Mouse (Mus musculus) heart, adult 2 months (tissue): Measurements from ENCODE around the gene Epm2aip1. TPM values are rescaled to one million over a fixed set of nuclear protein-coding genes. Genes with fewer than 3 reads are reported as not detected.

Experiments used
- DNase-seq, 2 experiments: peaks; one replicate each; pipeline ENCODE4 v3.0.0; 2021
- H3K27ac ChIP-seq: fragments of 200-600 bp; 2 replicates; pipeline ENCODE4 v1.8.1; 2022
- H3K27me3 ChIP-seq: fragments of 200-500 bp; 2 replicates; pipeline ENCODE4 v1.6.1; 2012; ENCODE audit warnings: mild to moderate bottlenecking, low read length, inconsistent platforms, mixed read lengths; ENCODE audit not compliant: control insufficient read depth, insufficient read depth
- H3K36me3 ChIP-seq: fragments of 200-500 bp; 2 replicates; pipeline ENCODE4 v1.6.1; 2012; ENCODE audit warnings: low read length, inconsistent platforms; ENCODE audit not compliant: control insufficient read depth, insufficient read depth
- H3K4me1 ChIP-seq: fragments of 200-500 bp; 2 replicates; pipeline ENCODE4 v1.6.1; 2011; ENCODE audit warnings: low read length; ENCODE audit not compliant: control insufficient read depth, insufficient read depth
- H3K4me3 ChIP-seq: fragments of 200-600 bp; 2 replicates; pipeline ENCODE4 v1.8.1; 2022
- H3K79me2 ChIP-seq: fragments of 200-500 bp; replicated peaks from 2 replicates; pipeline ENCODE4 v1.6.1; 2012; ENCODE audit warnings: mild to moderate bottlenecking, inconsistent platforms, low read length, moderate library complexity, mixed read lengths; ENCODE audit not compliant: control insufficient read depth, insufficient read depth
- H3K9ac ChIP-seq: fragments of 200-500 bp; 2 replicates; pipeline ENCODE4 v1.6.1; 2012; ENCODE audit warnings: low read depth, mild to moderate bottlenecking, control low read depth, inconsistent platforms, low read length, mixed read lengths
- CTCF ChIP-seq: fragments of 200-600 bp; IDR thresholded peaks from 2 replicates; pipeline ENCODE4 v1.8.1; 2022; ENCODE audit warnings: antibody characterized with exemption, mild to moderate bottlenecking, moderate library complexity
- EP300 ChIP-seq: fragments of 200-500 bp; IDR thresholded peaks from 2 replicates; pipeline ENCODE4 v1.6.1; 2011; ENCODE audit warnings: low read depth, low read length, control low read depth; ENCODE audit not compliant: insufficient read depth
- POLR2A ChIP-seq: fragments of 200-500 bp; IDR thresholded peaks from 2 replicates; pipeline ENCODE4 v1.6.1; 2011; ENCODE audit warnings: mild to moderate bottlenecking, low read depth, low read length, control low read depth; ENCODE audit not compliant: insufficient read depth
- WGBS: fragments of 180-500 bp; shearing (Covaris S2); methylation state at CpG from one replicate; pipeline ENCODE4 v1.1.7; 2018; 5-methylcytosine and 5-hydroxymethylcytosine counted together
- intact Hi-C: fragments of 180-260 bp; cut with DNase I; formaldehyde crosslinking; loops from one replicate; pipeline ENCODE4 v1.15.1; 2025
- polyA plus RNA-seq: library from polyadenylated mRNA; depleted of rRNA; stranded (reverse); fragments of >200 nt; gene quantifications from 2 replicates; pipeline ENCODE4 v1.2.3, GENCODE M21; 2012
- total RNA-seq, 2 experiments: library from RNA; stranded (reverse); gene quantifications; 2 replicates each; pipeline ENCODE4 v1.2.3; 2021

Gene Epm2aip1
- total and polyA plus RNA-seq, 3 experiments, result 8.9 to 23.8 (median 20.3) TPM

DNA sequence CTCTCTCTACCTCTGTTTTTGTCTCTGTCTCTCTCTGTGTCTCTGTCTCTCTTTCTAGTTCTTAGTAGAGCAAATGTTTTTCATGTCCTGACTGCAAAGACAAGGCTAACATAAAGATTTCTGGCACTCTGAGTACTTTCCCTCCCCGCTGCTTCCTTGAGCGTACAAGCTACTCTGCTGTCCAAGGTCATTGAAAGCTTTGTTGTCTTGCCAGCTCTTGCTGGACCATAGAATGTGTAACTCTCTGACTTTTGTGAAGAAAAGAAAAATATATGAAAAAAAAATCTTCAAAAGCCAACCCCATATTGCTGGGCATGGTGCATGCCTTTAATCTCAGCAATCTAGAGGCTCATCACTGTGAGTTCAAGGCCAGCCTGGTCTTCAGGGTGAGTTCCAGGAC is 26.9 kb downstream of the Epm2aip1 start:
- no peak overlapping the region for H3K4me3 ChIP-seq
- H3K36me3 ChIP-seq, result no peaks in the 10 kb centered on the region
- intact Hi-C loops, result no loop called here
- DNase-seq, result no peak
- no peaks in the 10 kb centered on the region for H3K27me3 ChIP-seq
- no peaks in the 10 kb centered on the region for H3K79me2 ChIP-seq
- 37% methylated on average over 2 of the region's 2 CpGs for WGBS
- TF ChIP-seq POLR2A (no peak), CTCF (no peak), EP300 (no peak)
- no peaks in the 10 kb centered on the region for H3K4me1 ChIP-seq
- H3K9ac ChIP-seq, result no peak overlapping the region
- no peak overlapping the region for H3K27ac ChIP-seq

DNA sequence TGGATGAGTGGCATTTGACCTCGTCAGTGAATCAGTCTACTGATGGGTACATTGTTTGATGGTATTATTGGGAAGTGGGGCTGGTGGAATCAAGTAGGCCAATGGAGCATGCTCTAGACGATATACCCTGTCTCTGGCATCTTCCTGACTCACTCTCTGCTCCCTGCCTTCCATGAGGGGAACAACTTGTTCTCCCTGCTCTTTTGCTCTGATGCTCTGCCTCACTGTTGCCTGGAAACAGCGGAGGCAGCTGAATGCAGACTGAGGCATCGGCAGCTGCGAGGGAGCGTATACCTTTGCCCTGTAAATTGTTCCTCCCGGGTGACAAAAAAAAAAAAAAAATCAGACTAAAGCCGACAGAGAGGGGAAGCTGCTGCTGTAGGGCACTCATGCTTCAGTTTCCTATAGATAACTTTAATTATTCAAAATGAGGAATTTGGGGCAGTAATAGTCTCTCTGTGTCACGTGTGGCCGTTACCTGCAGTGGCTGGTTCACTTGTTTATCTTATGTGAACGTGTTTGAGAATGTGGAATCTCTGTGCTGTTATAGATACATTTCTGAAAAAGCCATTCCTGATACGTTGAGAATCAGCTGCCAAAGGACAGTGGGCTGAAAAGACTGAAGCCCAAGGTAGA is 30.6 kb downstream of the Epm2aip1 start:
- no peak for DNase-seq
- no peaks in the 10 kb centered on the region for H3K4me1 ChIP-seq
- H3K36me3 ChIP-seq, result no peaks in the 10 kb centered on the region
- H3K27me3 ChIP-seq, result no peaks in the 10 kb centered on the region
- no peak overlapping the region for H3K4me3 ChIP-seq
- intact Hi-C loops, result no loop called here
- TF ChIP-seq EP300 (no peak), CTCF (no peak), POLR2A (no peak)
- H3K9ac ChIP-seq, result no peak overlapping the region
- H3K79me2 ChIP-seq, result no peaks in the 10 kb centered on the region
- no peak overlapping the region for H3K27ac ChIP-seq
- WGBS, result 66% methylated on average over 12 of the region's 12 CpGs

DNA sequence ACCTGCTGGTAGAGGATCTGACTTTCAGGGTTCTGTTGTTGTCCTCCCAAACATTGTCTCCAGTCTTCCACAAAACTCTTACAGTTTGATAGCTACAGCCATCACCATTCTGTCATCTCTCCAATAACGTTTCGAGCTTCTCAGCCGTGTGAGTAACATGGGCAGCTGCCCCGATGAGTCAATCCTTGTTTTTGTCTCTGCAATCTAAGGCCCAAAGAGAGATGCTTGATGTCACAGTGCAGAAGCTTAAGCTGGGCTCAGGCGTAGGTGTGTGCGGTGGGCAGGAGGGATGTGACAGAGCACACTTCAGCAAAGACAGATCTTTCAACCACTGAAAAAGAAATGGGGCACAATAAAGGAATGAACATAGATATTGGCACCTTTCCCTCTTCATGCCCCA is 32.3 kb downstream of the Epm2aip1 start:
- WGBS, result 86% methylated on average over 6 of the region's 6 CpGs
- Histone ChIP-seq H3K36me3 (no peaks in the 10 kb centered on the region), H3K4me1 (no peaks in the 10 kb centered on the region), H3K27me3 (no peaks in the 10 kb centered on the region), H3K4me3 (no peak overlapping the region), H3K9ac (no peak overlapping the region), H3K27ac (no peak overlapping the region), H3K79me2 (no peaks in the 10 kb centered on the region)
- TF ChIP-seq POLR2A, result no peak
- TF ChIP-seq CTCF, result no peak
- no peak for TF ChIP-seq EP300
- DNase-seq, result no peak
- intact Hi-C loops, result no loop called here

DNA sequence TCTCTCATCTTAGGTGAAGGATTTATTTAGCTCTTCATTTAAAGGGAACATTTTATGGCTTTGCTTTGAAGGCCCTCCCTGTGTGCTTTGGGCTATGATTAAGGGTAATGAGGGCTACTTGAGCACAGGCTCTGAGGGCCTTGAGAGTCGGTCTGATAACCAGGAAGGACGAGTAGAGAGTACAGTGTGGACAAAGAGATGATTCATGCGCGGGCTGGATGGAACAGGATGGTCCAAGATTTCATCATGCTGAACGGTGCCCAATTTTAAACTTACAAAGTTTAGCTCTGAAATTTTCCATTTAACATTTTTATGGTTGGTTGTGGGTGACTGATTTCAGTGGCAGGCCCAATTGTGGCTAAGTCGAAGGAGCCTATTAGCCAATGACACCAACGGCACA is 34.4 kb downstream of the Epm2aip1 start:
- Histone ChIP-seq H3K4me1 (no peaks in the 10 kb centered on the region), H3K27ac (no peak overlapping the region), H3K4me3 (no peak overlapping the region), H3K79me2 (no peaks in the 10 kb centered on the region), H3K27me3 (peaks cover 2% of the 10 kb centered on the region), H3K36me3 (no peaks in the 10 kb centered on the region), H3K9ac (no peak overlapping the region)
- DNase-seq, result no peak
- TF ChIP-seq POLR2A, result no peak
- no peak for TF ChIP-seq EP300
- no peak for TF ChIP-seq CTCF
- 77% methylated on average over 7 of the region's 7 CpGs for WGBS
- intact Hi-C loops, result no loop called here

DNA sequence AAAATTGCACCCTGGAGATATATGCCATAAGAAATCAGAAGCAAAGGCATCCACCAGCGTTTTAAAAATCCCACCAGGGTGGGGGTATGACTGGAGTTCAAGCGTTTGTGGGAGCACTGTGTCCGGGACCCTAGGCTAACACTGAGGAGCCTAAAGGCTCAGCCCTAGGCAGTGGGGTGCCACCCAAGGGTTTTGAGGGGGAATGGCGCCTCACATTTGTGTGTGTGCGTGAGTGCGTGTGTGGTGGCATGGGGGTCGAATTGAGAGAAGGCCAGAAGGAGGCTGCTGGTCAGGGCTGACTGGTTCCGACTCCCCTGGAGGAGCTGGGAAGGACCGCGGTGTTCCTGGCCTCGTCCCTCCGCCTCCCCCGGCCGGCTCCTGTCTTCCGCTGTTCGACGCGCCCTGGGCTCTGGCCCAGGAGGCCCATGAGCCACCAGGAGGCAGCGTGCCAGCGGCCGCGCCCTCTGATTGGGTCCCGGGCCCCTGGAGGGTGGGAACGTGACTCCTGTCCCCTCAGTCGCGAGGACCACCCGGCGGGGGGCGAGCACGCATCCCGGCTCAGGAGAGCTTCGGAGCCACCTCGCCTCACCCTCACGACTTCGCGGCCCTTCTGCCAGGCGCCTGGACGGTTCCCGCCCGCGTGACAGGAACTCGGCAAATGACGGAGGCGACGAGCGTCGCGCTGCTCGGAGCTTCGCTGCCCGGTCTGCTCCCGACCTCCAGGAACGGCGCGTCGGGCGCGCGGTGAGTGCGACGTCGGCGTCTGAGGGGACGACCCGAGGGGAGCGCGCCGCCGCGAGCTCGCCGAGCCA is 39.5 kb downstream of the Epm2aip1 start, which contains the start of gene Trank1:
Trank1 (plus strand) TSS at position 709 of the 812 bp plus-strand sequence.
- H3K4me3 ChIP-seq, result peak within 1 kb of the TSS; percentile 9; the same call in 1 of the 2 replicates
- DNase-seq, result no peak
- intact Hi-C loops, result no loop called here
- H3K4me1 ChIP-seq, result no peaks in the 10 kb centered on the region; the same call in 1 of the 2 replicates
- H3K9ac ChIP-seq, result no peak within 1 kb of the TSS
- H3K27ac ChIP-seq, result no peak within 1 kb of the TSS
- H3K27me3 ChIP-seq, result peaks cover 20% of the 10 kb centered on the region
- H3K36me3 ChIP-seq, result no peaks in the 10 kb centered on the region
- no peaks in the 10 kb centered on the region for H3K79me2 ChIP-seq
- TF ChIP-seq POLR2A (no peak), EP300 (no peak), CTCF (no peak)
- WGBS, result 10% methylated on average over 72 of the region's 72 CpGs
